24 mouse cellular contexts compared by ENCODE assay signal in genomic region chr16:95967455-95967854, GRCm38 (mm10).
"Had no signal": no experiment of that assay in that cellular context is flagged by ENCODE, and none has a peak within 500 bp of the region (broad histone marks: within the 10 kb centered on the region; RNA-seq: fewer than 3 reads in every experiment).

No protein-coding gene starts in this region.

- H3K4me2 ChIP-seq: heart, embryonic 12.5 days; hindbrain, embryonic 12.5 days; hindbrain, embryonic 14.5 days; intestine, embryonic 15.5 days; limb, embryonic 13.5 days; limb, embryonic 15.5 days had no signal

- H3K9me3 ChIP-seq: heart, embryonic 10.5 days; heart, embryonic 12.5 days; hindbrain, embryonic 10.5 days; hindbrain, embryonic 12.5 days; intestine, embryonic 15.5 days; limb, embryonic 13.5 days; limb, embryonic 15.5 days had no signal

- H3K36me3 ChIP-seq: heart, embryonic 10.5 days; heart, embryonic 12.5 days; hindbrain, embryonic 10.5 days; hindbrain, embryonic 12.5 days; intestine, embryonic 15.5 days; limb, embryonic 13.5 days; limb, embryonic 15.5 days had no signal

- ATAC-seq: hindbrain, embryonic 16.5 days; inflammation-experienced regulatory T-cells, adult 6 months; intestine, embryonic 15.5 days; intestine, postnatal 0 days had no signal

- H3K27ac ChIP-seq: gastrocnemius, adult 2 months; heart, embryonic 10.5 days; hindbrain, embryonic 10.5 days; hindbrain, embryonic 12.5 days; hindbrain, embryonic 14.5 days; intestine, embryonic 15.5 days; layer of hippocampus, adult 2 months; limb, embryonic 13.5 days; limb, embryonic 15.5 days had no signal

- H3K9ac ChIP-seq: heart, embryonic 12.5 days; hindbrain, embryonic 12.5 days; hindbrain, embryonic 14.5 days; intestine, embryonic 15.5 days; limb, embryonic 13.5 days; limb, embryonic 15.5 days had no signal

- H3K4me1 ChIP-seq: hindbrain, embryonic 12.5 days had no signal

- H3K4me3 ChIP-seq: gastrocnemius, adult 2 months; heart, embryonic 10.5 days; heart, embryonic 12.5 days; hindbrain, embryonic 10.5 days; hindbrain, embryonic 12.5 days; intestine, embryonic 15.5 days; layer of hippocampus, adult 2 months; limb, embryonic 13.5 days; limb, embryonic 15.5 days had no signal

- DNase-seq: gastrocnemius, adult 2 months; gastrocnemius, postnatal 10 days; gastrocnemius, postnatal 25 days; heart, adult 18-20 months; heart, postnatal 10 days; heart, postnatal 4 days; kidney, adult 18-20 months; kidney, adult 8-10 months; kidney, postnatal 10 days; kidney, postnatal 25 days; kidney, postnatal 4 days; left cerebral cortex, postnatal 4 days had no signal

- H3K27me3 ChIP-seq: hindbrain, embryonic 12.5 days; intestine, embryonic 15.5 days; limb, embryonic 13.5 days; limb, embryonic 15.5 days had no signal
